Mouse (Mus musculus) cerebellum, adult 11-12 months (tissue): ENCODE data around the gene Tchh.
"Not testable (repeated sequence)": the region's sequence is repeated elsewhere in the genome, so short reads cannot be mapped to it uniquely, and the experiment has no call there.

Experiments
- DNase-seq: peaks from one replicate; pipeline ENCODE4 v3.0.0; 2022

Gene Tchh

DNA sequence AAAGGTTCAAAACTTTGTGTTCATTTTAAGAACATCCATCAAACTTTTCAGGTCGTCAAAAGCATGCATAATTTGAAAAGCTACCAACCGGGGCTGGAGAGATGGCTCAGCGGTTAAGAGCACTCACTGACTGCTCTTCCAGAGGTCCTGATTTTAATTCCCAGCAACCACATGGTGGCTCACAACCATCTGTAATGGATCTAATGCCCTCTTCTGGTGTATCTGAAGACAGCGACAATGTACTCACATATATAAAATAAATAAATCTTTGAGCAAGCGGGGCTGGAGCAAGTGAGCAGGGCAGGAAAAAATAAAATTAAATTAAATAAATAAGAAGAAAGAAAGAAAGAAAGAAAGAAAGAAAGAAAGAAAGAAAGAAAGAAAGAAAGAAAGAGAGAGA is 52.6 kb downstream of the Tchh start:
- DNase-seq = not testable (repeated sequence)

DNA sequence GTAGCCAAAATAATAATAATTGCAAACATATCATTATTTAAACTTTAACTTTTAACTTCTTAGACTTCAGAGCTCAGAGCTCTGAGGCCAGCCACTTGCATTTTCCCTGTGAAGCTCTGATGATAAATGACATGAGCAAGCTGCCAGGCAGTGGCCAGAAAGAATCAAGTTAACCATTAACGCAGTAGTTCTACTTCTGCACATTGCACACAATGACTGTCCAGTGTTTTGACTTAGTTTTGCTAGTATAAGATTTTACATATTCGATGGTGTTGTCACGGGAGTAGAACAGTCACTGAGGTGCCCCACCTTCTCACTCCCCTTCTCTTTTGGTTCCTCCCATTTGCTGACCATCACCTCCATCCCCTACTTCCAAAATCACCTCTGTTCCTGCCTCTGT is 55.0 kb downstream of the Tchh start:
- DNase-seq = no peak
